Mouse (Mus musculus): ENCODE data around the gene Lbhd2. TPM values are rescaled to one million over a fixed set of nuclear protein-coding genes. Genes with fewer than 3 reads are reported as not detected.

Lbhd2 gene
- polyA plus RNA-seq, 1 experiment, result not detected

DNA sequence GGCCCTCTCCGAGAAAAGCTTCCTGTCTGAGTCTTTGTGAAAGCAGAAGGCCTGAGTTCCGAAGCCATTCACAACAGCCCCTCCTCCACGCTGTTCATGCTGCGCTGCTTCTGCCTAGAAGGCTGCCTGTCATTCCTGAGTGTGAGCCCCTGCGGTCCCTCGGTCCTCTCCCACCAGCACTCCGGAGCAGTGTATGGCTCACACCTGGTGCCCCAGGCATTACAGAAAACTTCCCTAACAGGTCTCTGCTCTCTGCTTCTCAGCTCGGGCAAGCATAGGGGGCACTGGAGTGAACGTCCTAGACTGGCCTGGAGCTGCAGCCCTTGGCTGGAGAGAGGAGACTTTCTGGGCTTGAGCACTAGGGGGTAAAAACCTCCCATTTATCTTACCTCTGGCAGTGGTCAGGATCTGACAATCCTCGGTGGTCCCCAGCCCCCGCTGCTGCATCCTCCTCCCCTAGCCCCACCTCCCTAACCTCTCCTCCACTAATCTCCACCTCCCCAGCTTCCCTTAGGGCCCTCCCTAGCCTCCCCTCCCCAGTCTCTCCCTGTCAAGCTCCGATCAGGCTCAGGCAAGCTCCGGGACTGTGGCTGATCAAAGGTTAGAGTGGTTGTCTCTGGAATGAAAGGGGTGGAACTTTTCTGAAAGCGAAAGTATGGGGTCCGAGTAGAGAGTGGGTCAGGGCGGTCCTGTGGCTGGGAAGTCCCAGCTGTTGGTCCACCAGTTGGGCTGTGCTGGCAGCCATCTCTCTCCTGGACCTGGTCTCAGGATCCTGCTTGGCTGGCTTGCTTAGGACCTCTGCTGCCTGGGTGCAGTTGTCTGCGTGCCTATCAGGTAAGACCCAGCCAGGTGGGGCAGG lies 10.5 kb downstream of the Lbhd2 start, which contains the start of gene Exoc3l4:
Gene Exoc3l4 (plus strand): TSS at position 97 of the 859 bp plus-strand sequence.
- no peaks in the 10 kb centered on the region for H3K9me3 ChIP-seq (ENCODE audit: control insufficient read depth, low read length)
- H3K4me3 ChIP-seq (replicated peaks), result peak within 1 kb of the TSS; percentile 49
- TF ChIP-seq GATA1 (IDR thresholded peaks at IDR 0.05; ENCODE audit: low read length) (no peak), TAL1 (IDR thresholded peaks at IDR 0.05; ENCODE audit: low read length) (no peak)
- peaks cover 31% of the 10 kb centered on the region for H3K4me1 ChIP-seq (ENCODE audit: control insufficient read depth)
- no peaks in the 10 kb centered on the region for H3K36me3 ChIP-seq (ENCODE audit: control insufficient read depth)
- peaks cover 65% of the 10 kb centered on the region for H3K27me3 ChIP-seq (ENCODE audit: control insufficient read depth)

DNA sequence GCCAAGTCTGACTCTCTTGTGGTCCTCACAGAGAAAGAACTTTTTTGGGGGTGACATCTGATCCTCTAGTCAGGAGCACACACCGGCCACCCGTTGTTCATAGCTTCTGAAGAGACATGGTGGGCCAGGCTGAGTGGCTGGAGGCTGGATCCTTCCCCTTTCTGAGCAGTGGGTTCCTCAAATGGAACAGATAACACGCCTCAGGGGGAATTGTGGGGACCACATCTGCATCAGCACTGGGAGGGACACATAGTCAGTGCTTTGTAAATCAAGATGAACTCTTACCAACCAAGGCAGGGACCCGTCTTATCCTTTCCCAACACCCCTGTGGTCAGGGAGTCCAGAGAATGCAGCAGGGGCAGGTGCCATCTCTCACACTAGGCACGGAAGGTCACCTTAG lies 13.3 kb downstream of the Lbhd2 start:
- TF ChIP-seq TAL1 (IDR thresholded peaks at IDR 0.05; ENCODE audit: low read length) (no peak), GATA1 (IDR thresholded peaks at IDR 0.05; ENCODE audit: low read length) (no peak)
- Histone ChIP-seq H3K4me3 (replicated peaks) (no peak overlapping the region), H3K27me3 (ENCODE audit: control insufficient read depth) (peaks cover 88% of the 10 kb centered on the region), H3K9me3 (ENCODE audit: control insufficient read depth, low read length) (peaks cover 3% of the 10 kb centered on the region; the same call in 1 of the 2 replicates), H3K36me3 (ENCODE audit: control insufficient read depth) (no peaks in the 10 kb centered on the region; the same call in 1 of the 2 replicates), H3K4me1 (ENCODE audit: control insufficient read depth) (peaks cover 23% of the 10 kb centered on the region)

DNA sequence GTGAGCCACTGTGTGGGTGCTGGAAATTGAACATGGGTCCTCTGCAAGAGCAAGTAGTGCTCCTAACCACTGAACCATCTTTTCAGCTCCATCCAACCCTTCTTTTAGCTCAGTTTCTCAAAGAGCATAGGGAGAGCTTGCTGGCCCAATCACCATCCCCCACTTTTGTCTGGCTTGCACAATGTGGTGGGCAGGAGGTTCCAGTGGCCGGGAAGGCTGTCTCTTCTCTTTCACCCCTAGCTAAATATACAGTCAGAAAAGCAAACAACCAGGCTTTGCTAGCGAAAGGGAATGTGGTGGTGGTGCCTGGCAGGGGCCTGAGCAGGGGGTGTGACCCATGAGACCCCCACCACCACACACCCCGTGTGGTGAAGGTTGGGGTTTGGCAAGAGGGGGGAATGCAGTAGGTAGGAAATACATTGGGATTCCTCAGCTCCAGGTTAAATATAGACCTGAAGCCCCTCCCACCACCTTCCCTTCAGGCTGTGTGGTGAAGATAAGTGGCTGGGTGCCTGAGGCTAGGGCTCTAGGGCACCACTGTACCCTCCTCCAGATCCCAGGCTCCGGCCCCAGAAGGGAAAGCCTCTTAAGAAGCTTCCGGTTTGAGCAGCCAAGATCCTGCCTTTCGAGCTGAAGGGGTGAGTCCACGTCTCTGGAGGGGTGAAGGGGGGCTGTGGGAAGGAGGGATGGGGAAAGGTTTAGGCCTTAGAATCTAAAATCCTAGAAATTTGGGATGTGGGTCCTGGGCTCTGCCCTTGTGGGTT lies 14.5 kb downstream of the Lbhd2 start:
- H3K9me3 ChIP-seq (ENCODE audit: control insufficient read depth, low read length), result peaks cover 3% of the 10 kb centered on the region; the same call in 1 of the 2 replicates
- H3K4me1 ChIP-seq (ENCODE audit: control insufficient read depth), result peaks cover 32% of the 10 kb centered on the region
- H3K27me3 ChIP-seq (ENCODE audit: control insufficient read depth), result peaks cover 96% of the 10 kb centered on the region
- no peaks in the 10 kb centered on the region; the same call in 1 of the 2 replicates for H3K36me3 ChIP-seq (ENCODE audit: control insufficient read depth)
- no peak overlapping the region for H3K4me3 ChIP-seq (replicated peaks)
- TF ChIP-seq GATA1 (IDR thresholded peaks at IDR 0.05; ENCODE audit: low read length) (no peak), TAL1 (IDR thresholded peaks at IDR 0.05; ENCODE audit: low read length) (no peak)

GRCm38 (mm10) chr12:111422852-111423251 lies 16.2 kb downstream of the Lbhd2 start:
- Histone ChIP-seq H3K4me3 (replicated peaks) (no peak overlapping the region), H3K36me3 (ENCODE audit: control insufficient read depth) (peaks cover 2% of the 10 kb centered on the region; the same call in 1 of the 2 replicates), H3K4me1 (ENCODE audit: control insufficient read depth) (peaks cover 33% of the 10 kb centered on the region), H3K27me3 (ENCODE audit: control insufficient read depth) (peaks cover 92% of the 10 kb centered on the region), H3K9me3 (ENCODE audit: control insufficient read depth, low read length) (peaks cover 5% of the 10 kb centered on the region; the same call in 1 of the 2 replicates)
- TF ChIP-seq GATA1 (IDR thresholded peaks at IDR 0.05; ENCODE audit: low read length), result no peak
- no peak for TF ChIP-seq TAL1 (IDR thresholded peaks at IDR 0.05; ENCODE audit: low read length)

DNA sequence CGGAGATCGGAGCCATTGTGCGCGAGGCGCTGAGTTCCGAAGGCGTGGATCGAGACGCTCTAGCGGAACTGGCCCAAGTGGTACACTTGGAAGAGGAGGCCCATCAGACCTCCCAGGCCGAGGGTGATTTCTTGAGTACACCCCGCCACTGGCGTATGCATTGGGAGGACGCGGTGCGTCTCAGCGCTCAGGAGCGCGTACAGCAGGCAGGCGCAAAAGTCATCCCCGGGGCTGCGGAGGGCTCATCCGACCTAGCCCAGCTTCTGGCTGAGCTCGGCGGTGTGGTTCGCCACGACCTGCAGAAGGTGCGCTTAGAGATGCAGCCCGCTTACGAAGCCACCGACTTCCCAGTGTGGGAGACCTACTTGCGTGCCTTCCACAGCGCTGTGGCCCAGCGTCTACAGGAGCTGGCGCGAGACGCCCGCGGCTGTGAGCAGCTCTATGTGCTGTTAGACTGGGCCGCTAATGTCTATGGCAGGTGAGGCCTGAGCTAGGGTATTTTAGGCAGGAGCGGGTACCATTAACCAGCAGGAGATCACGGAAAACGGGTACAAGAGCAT lies 17.0 kb downstream of the Lbhd2 start:
- Histone ChIP-seq H3K4me1 (ENCODE audit: control insufficient read depth) (peaks cover 37% of the 10 kb centered on the region), H3K4me3 (replicated peaks) (no peak overlapping the region)

DNA sequence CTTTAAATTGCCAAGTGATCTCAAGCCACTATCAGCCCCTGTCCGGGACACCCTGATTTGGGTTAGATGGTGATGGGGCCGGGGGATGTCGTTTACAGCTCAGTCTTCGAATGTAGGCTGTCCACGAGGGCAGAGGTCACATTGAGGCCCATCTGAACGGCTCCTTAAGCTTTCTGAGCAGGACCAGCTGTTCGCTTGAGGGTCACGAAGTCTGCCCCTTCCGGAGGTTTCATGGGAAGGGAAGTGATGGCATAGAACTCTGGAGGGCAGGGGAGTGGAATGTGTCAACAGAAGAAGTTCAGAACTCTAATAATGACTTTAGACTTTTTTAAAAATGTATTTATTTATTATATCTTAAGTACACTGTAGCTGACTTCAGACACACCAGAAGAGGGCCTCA lies 17.9 kb downstream of the Lbhd2 start:
- peaks cover 46% of the 10 kb centered on the region for H3K4me1 ChIP-seq (ENCODE audit: control insufficient read depth)

More for the DNA sequence above, 17.0 kb downstream of the Lbhd2 start:
- Histone ChIP-seq H3K36me3 (ENCODE audit: control insufficient read depth) (peaks cover 2% of the 10 kb centered on the region; the same call in 1 of the 2 replicates), H3K27me3 (ENCODE audit: control insufficient read depth) (peaks cover 95% of the 10 kb centered on the region), H3K9me3 (ENCODE audit: control insufficient read depth, low read length) (peaks cover 5% of the 10 kb centered on the region; the same call in 1 of the 2 replicates)
- no peak for TF ChIP-seq GATA1 (IDR thresholded peaks at IDR 0.05; ENCODE audit: low read length)
- TF ChIP-seq TAL1 (IDR thresholded peaks at IDR 0.05; ENCODE audit: low read length), result no peak

GRCm38 (mm10) chr12:111425258-111425657 lies 18.6 kb downstream of the Lbhd2 start:
- H3K27me3 ChIP-seq (ENCODE audit: control insufficient read depth), result peaks cover 95% of the 10 kb centered on the region
- H3K36me3 ChIP-seq (ENCODE audit: control insufficient read depth), result peaks cover 6% of the 10 kb centered on the region; the same call in 1 of the 2 replicates
- peaks cover 50% of the 10 kb centered on the region for H3K4me1 ChIP-seq (ENCODE audit: control insufficient read depth)
- H3K9me3 ChIP-seq (ENCODE audit: control insufficient read depth, low read length), result peaks cover 10% of the 10 kb centered on the region; the same call in 1 of the 2 replicates
- TF ChIP-seq TAL1 (IDR thresholded peaks at IDR 0.05; ENCODE audit: low read length) (no peak), GATA1 (IDR thresholded peaks at IDR 0.05; ENCODE audit: low read length) (no peak)
- no peak overlapping the region for H3K4me3 ChIP-seq (replicated peaks)

More for the DNA sequence above, 17.9 kb downstream of the Lbhd2 start:
- H3K4me3 ChIP-seq (replicated peaks), result no peak overlapping the region
- peaks cover 95% of the 10 kb centered on the region for H3K27me3 ChIP-seq (ENCODE audit: control insufficient read depth)
- TF ChIP-seq GATA1 (IDR thresholded peaks at IDR 0.05; ENCODE audit: low read length) (no peak), TAL1 (IDR thresholded peaks at IDR 0.05; ENCODE audit: low read length) (no peak)
- H3K9me3 ChIP-seq (ENCODE audit: control insufficient read depth, low read length), result peaks cover 9% of the 10 kb centered on the region; the same call in 1 of the 2 replicates
- peaks cover 2% of the 10 kb centered on the region; the same call in 1 of the 2 replicates for H3K36me3 ChIP-seq (ENCODE audit: control insufficient read depth)

GRCm38 (mm10) chr12:111425789-111426460 lies 19.3 kb downstream of the Lbhd2 start:
- Histone ChIP-seq H3K36me3 (ENCODE audit: control insufficient read depth) (peaks cover 6% of the 10 kb centered on the region; the same call in 1 of the 2 replicates), H3K27me3 (ENCODE audit: control insufficient read depth) (peaks cover 96% of the 10 kb centered on the region), H3K4me1 (ENCODE audit: control insufficient read depth) (peaks cover 52% of the 10 kb centered on the region), H3K4me3 (replicated peaks) (no peak overlapping the region), H3K9me3 (ENCODE audit: control insufficient read depth, low read length) (peaks cover 10% of the 10 kb centered on the region; the same call in 1 of the 2 replicates)
- TF ChIP-seq GATA1 (IDR thresholded peaks at IDR 0.05; ENCODE audit: low read length) (no peak), TAL1 (IDR thresholded peaks at IDR 0.05; ENCODE audit: low read length) (no peak)
